Mouse (Mus musculus) adrenal gland, adult 8-10 months (tissue): Measurements from ENCODE around the gene Tagap. TPM values are rescaled to one million over a fixed set of nuclear protein-coding genes. Genes with fewer than 3 reads are reported as not detected.
"Not testable (repeated sequence)": the region's sequence is repeated elsewhere in the genome, so short reads cannot be mapped to it uniquely, and the experiment has no call there.

Source experiments
- DNase-seq: peaks from one replicate; pipeline ENCODE4 v3.0.0; 2022
- total RNA-seq, 4 experiments: library from RNA; stranded (reverse); gene quantifications; 2 replicates each; pipeline ENCODE4 v1.2.4; 2022

The Tagap gene
- total RNA-seq, 4 experiments from 2014 or later: 6.0 to 7.5 (median 6.9) TPM

DNA sequence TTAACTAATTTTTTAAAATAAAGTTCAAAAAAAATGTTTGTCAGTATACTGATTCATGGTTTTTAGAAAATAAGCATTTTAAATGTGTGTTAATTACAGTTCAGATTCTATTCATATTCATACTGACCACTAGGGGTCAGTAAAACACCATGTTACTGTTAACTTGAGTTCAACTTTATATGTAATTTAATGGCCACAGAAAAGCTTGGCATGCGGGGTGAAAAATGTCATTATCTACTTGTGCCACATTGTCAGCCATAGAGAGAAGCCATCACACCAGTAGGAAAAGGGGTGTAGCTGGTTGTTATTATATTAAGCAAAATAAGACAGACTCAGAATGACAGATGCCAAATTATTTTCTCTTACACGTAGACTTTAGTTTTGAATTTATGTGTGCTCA is 57.7 kb downstream of the Tagap start:
- not testable (repeated sequence) for DNase-seq

Other genes starting within 250 kb of the Tagap start
- gene Fndc1, start 98.7 kb upstream of the Tagap start, total RNA-seq: 1 to 10 TPM; 4.4 to 7.5 (median 5.8) TPM
- 10 to 100 TPM; 42.4 to 64.2 (median 45.2) TPM for gene Rsph3a, start 19.6 kb downstream of the Tagap start, total RNA-seq
- under 1 TPM; 0.40 to 0.99 (median 0.55) TPM for gene Gm49673, start 221.8 kb downstream of the Tagap start, total RNA-seq
- gene Rnaset2a, start 222.1 kb downstream of the Tagap start, total RNA-seq: 10 to 100 TPM; 54.7 to 87.9 (median 79.3) TPM
- 10 to 100 TPM; 25.0 to 29.9 (median 27.9) TPM for gene Fgfr1op, start 239.5 kb downstream of the Tagap start, total RNA-seq